Mouse (Mus musculus): ENCODE results near the gene Ptprr. TPM values are rescaled to one million over a fixed set of nuclear protein-coding genes. Genes with fewer than 3 reads are reported as not detected.

Ptprr gene
- polyA plus RNA-seq, 1 experiment from 2014 or later: 0.47 TPM

- no peak overlapping the region for H3K4me2 ChIP-seq
- H3K9me3 ChIP-seq: peaks cover 7% of the 10 kb centered on the region; the same call in 1 of the 2 replicates
- H3K4me1 ChIP-seq: no peaks in the 10 kb centered on the region
- no peak overlapping the region for H3K9ac ChIP-seq
- H3K4me3 ChIP-seq: no peak overlapping the region
- no peaks in the 10 kb centered on the region for H3K36me3 ChIP-seq
- H3K27ac ChIP-seq (replicated peaks): no peak overlapping the region
- no peak for ATAC-seq (ENCODE audit: extremely low read depth, insufficient number of reproducible peaks, low FRiP score, low TSS enrichment)
- 63% methylated on average over 4 of the region's 4 CpGs for WGBS
- no peaks in the 10 kb centered on the region for H3K27me3 ChIP-seq (replicated peaks)
These were observed 98.1 kb downstream of the Ptprr start for GRCm38 (mm10) chr10:116115881-116116677.

GRCm38 (mm10) chr10:116117060-116117459, 99.0 kb downstream of the Ptprr start:
- ATAC-seq (ENCODE audit: extremely low read depth, insufficient number of reproducible peaks, low FRiP score, low TSS enrichment): no peak
- Histone ChIP-seq H3K36me3 (no peaks in the 10 kb centered on the region), H3K27ac (replicated peaks) (no peak overlapping the region), H3K4me3 (no peak overlapping the region), H3K4me1 (no peaks in the 10 kb centered on the region), H3K27me3 (replicated peaks) (no peaks in the 10 kb centered on the region), H3K9me3 (peaks cover 7% of the 10 kb centered on the region; the same call in 1 of the 2 replicates), H3K4me2 (no peak overlapping the region), H3K9ac (no peak overlapping the region)
- 43% methylated on average over 8 of the region's 8 CpGs for WGBS

GRCm38 (mm10) chr10:116121463-116121862, 103.5 kb downstream of the Ptprr start:
- no peaks in the 10 kb centered on the region for H3K9me3 ChIP-seq
- H3K27ac ChIP-seq (replicated peaks): no peak overlapping the region
- H3K36me3 ChIP-seq: no peaks in the 10 kb centered on the region
- no peaks in the 10 kb centered on the region for H3K4me1 ChIP-seq
- H3K4me2 ChIP-seq: no peak overlapping the region
- H3K9ac ChIP-seq: no peak overlapping the region
- H3K27me3 ChIP-seq (replicated peaks): no peaks in the 10 kb centered on the region
- ATAC-seq (ENCODE audit: extremely low read depth, insufficient number of reproducible peaks, low FRiP score, low TSS enrichment): no peak
- 67% methylated on average over 2 of the region's 2 CpGs for WGBS
- no peak overlapping the region for H3K4me3 ChIP-seq

GRCm38 (mm10) chr10:116123808-116124207, 105.8 kb downstream of the Ptprr start:
- 69% methylated on average over 2 of the region's 2 CpGs for WGBS
- Histone ChIP-seq H3K9ac (no peak overlapping the region), H3K27me3 (replicated peaks) (no peaks in the 10 kb centered on the region), H3K4me3 (no peak overlapping the region), H3K36me3 (no peaks in the 10 kb centered on the region), H3K4me2 (no peak overlapping the region), H3K27ac (replicated peaks) (no peak overlapping the region), H3K4me1 (no peaks in the 10 kb centered on the region), H3K9me3 (no peaks in the 10 kb centered on the region)
- ATAC-seq (ENCODE audit: extremely low read depth, insufficient number of reproducible peaks, low FRiP score, low TSS enrichment): no peak

- no peaks in the 10 kb centered on the region for H3K9me3 ChIP-seq
- H3K4me3 ChIP-seq: no peak overlapping the region
- H3K36me3 ChIP-seq: no peaks in the 10 kb centered on the region
- no peak overlapping the region for H3K27ac ChIP-seq (replicated peaks)
- no peaks in the 10 kb centered on the region for H3K4me1 ChIP-seq
- H3K27me3 ChIP-seq (replicated peaks): no peaks in the 10 kb centered on the region
- H3K4me2 ChIP-seq: no peak overlapping the region
- no peak for ATAC-seq (ENCODE audit: extremely low read depth, insufficient number of reproducible peaks, low FRiP score, low TSS enrichment)
- no peak overlapping the region for H3K9ac ChIP-seq
- 52% methylated on average over 5 of the region's 5 CpGs for WGBS
These were observed 107.4 kb downstream of the Ptprr start for GRCm38 (mm10) chr10:116125364-116125763.

- Histone ChIP-seq H3K27me3 (replicated peaks) (no peaks in the 10 kb centered on the region), H3K27ac (replicated peaks) (no peak overlapping the region), H3K36me3 (no peaks in the 10 kb centered on the region), H3K9me3 (no peaks in the 10 kb centered on the region), H3K9ac (no peak overlapping the region), H3K4me1 (no peaks in the 10 kb centered on the region), H3K4me2 (no peak overlapping the region), H3K4me3 (no peak overlapping the region)
- ATAC-seq (ENCODE audit: extremely low read depth, insufficient number of reproducible peaks, low FRiP score, low TSS enrichment): no peak
- 67% methylated on average over 3 of the region's 3 CpGs for WGBS
These were observed 112.4 kb downstream of the Ptprr start for GRCm38 (mm10) chr10:116130401-116130800.

- no peak for ATAC-seq (ENCODE audit: extremely low read depth, insufficient number of reproducible peaks, low FRiP score, low TSS enrichment)
- Histone ChIP-seq H3K4me2 (no peak overlapping the region), H3K9ac (no peak overlapping the region), H3K36me3 (no peaks in the 10 kb centered on the region), H3K4me3 (no peak overlapping the region), H3K4me1 (no peaks in the 10 kb centered on the region), H3K9me3 (no peaks in the 10 kb centered on the region), H3K27me3 (replicated peaks) (no peaks in the 10 kb centered on the region), H3K27ac (replicated peaks) (no peak overlapping the region)
- 75% methylated on average over 4 of the region's 4 CpGs for WGBS
These were observed 113.2 kb downstream of the Ptprr start for GRCm38 (mm10) chr10:116131223-116131622.

- 71% methylated on average over 4 of the region's 4 CpGs for WGBS
- no peak overlapping the region for H3K9ac ChIP-seq
- H3K27ac ChIP-seq (replicated peaks): no peak overlapping the region
- H3K4me1 ChIP-seq: no peaks in the 10 kb centered on the region
- H3K9me3 ChIP-seq: no peaks in the 10 kb centered on the region
- no peak overlapping the region for H3K4me3 ChIP-seq
- no peak for ATAC-seq (ENCODE audit: extremely low read depth, insufficient number of reproducible peaks, low FRiP score, low TSS enrichment)
- no peaks in the 10 kb centered on the region for H3K36me3 ChIP-seq
- no peaks in the 10 kb centered on the region for H3K27me3 ChIP-seq (replicated peaks)
- H3K4me2 ChIP-seq: no peak overlapping the region
These were observed 114.2 kb downstream of the Ptprr start for GRCm38 (mm10) chr10:116132233-116132632.

- no peaks in the 10 kb centered on the region for H3K27me3 ChIP-seq (replicated peaks)
These were observed 117.2 kb downstream of the Ptprr start for GRCm38 (mm10) chr10:116135187-116135586.

GRCm38 (mm10) chr10:116140226-116140625, 122.2 kb downstream of the Ptprr start:
- Histone ChIP-seq H3K27me3 (replicated peaks) (no peaks in the 10 kb centered on the region), H3K9me3 (no peaks in the 10 kb centered on the region), H3K36me3 (no peaks in the 10 kb centered on the region), H3K4me2 (no peak overlapping the region), H3K27ac (replicated peaks) (no peak overlapping the region), H3K4me1 (no peaks in the 10 kb centered on the region), H3K9ac (no peak overlapping the region), H3K4me3 (no peak overlapping the region)
- WGBS: 79% methylated on average over 8 of the region's 8 CpGs
- no peak for ATAC-seq (ENCODE audit: extremely low read depth, insufficient number of reproducible peaks, low FRiP score, low TSS enrichment)

More at GRCm38 (mm10) chr10:116135187-116135586, 117.2 kb downstream of the Ptprr start:
- Histone ChIP-seq H3K36me3 (no peaks in the 10 kb centered on the region), H3K27ac (replicated peaks) (no peak overlapping the region), H3K4me2 (no peak overlapping the region), H3K4me3 (no peak overlapping the region), H3K9me3 (no peaks in the 10 kb centered on the region), H3K9ac (no peak overlapping the region), H3K4me1 (no peaks in the 10 kb centered on the region)
- no peak for ATAC-seq (ENCODE audit: extremely low read depth, insufficient number of reproducible peaks, low FRiP score, low TSS enrichment)
- 59% methylated on average over 2 of the region's 2 CpGs for WGBS

GRCm38 (mm10) chr10:116143684-116144083, 125.7 kb downstream of the Ptprr start:
- 70% methylated on average over 10 of the region's 10 CpGs for WGBS
- H3K9me3 ChIP-seq: no peaks in the 10 kb centered on the region
- no peak for ATAC-seq (ENCODE audit: extremely low read depth, insufficient number of reproducible peaks, low FRiP score, low TSS enrichment)
- H3K4me3 ChIP-seq: no peak overlapping the region
- no peaks in the 10 kb centered on the region for H3K27me3 ChIP-seq (replicated peaks)
- no peak overlapping the region for H3K4me2 ChIP-seq
- H3K36me3 ChIP-seq: no peaks in the 10 kb centered on the region
- no peaks in the 10 kb centered on the region for H3K4me1 ChIP-seq
- no peak overlapping the region for H3K9ac ChIP-seq
- H3K27ac ChIP-seq (replicated peaks): no peak overlapping the region

GRCm38 (mm10) chr10:116146091-116146490, 128.1 kb downstream of the Ptprr start:
- WGBS: 75% methylated on average over 9 of the region's 9 CpGs
- no peak overlapping the region for H3K4me3 ChIP-seq
- no peak overlapping the region for H3K27ac ChIP-seq (replicated peaks)

More at GRCm38 (mm10) chr10:116146091-116146490, 128.1 kb downstream of the Ptprr start:
- Histone ChIP-seq H3K36me3 (no peaks in the 10 kb centered on the region), H3K9me3 (no peaks in the 10 kb centered on the region), H3K27me3 (replicated peaks) (no peaks in the 10 kb centered on the region), H3K4me1 (no peaks in the 10 kb centered on the region), H3K4me2 (no peak overlapping the region), H3K9ac (no peak overlapping the region)
- no peak for ATAC-seq (ENCODE audit: extremely low read depth, insufficient number of reproducible peaks, low FRiP score, low TSS enrichment)

Data from heart, embryonic 13.5 days (tissue).